Mouse (Mus musculus): ENCODE results near the gene Krtap28-13. TPM values are rescaled to one million over a fixed set of nuclear protein-coding genes. Genes with fewer than 3 reads are reported as not detected.

The Krtap28-13 gene
- polyA plus RNA-seq, 1 experiment = not detected

DNA sequence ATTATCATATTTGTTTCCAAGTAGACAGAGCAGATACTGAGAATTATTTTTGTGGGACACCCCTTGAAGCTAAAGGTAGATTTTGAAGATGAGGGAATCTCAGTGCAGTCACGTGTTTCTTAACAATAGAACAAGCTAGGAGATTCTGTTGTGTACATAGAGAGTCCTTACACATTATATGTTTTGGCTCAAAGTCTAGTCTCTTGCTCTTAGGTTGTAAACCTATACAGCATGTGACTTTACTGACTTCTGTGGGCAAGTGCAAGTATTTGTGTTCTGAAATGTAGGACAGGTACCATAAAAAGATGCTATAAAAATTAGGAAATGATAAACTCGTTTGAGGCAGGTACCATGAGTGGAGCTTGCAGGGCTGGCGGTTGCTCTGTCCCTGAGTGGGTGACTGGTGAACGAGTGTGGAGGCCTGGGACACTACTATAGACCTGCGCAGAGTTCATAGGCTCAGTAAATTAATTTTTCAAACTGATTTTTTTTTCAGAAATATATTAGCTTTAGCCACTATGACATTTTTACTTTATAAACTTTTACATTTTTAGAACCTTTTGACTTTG is 46.8 kb downstream of the Krtap28-13 start:
- H3K4me3 ChIP-seq (replicated peaks) = no peak overlapping the region
- no peaks in the 10 kb centered on the region for H3K27me3 ChIP-seq (ENCODE audit: control insufficient read depth)
- no peaks in the 10 kb centered on the region for H3K9me3 ChIP-seq (ENCODE audit: control insufficient read depth, low read length)
- no peaks in the 10 kb centered on the region for H3K4me1 ChIP-seq (ENCODE audit: control insufficient read depth)
- no peak for TF ChIP-seq GATA1 (IDR thresholded peaks at IDR 0.05; ENCODE audit: low read length)
- TF ChIP-seq TAL1 (IDR thresholded peaks at IDR 0.05; ENCODE audit: low read length) = no peak
- no peaks in the 10 kb centered on the region for H3K36me3 ChIP-seq (ENCODE audit: control insufficient read depth)

DNA sequence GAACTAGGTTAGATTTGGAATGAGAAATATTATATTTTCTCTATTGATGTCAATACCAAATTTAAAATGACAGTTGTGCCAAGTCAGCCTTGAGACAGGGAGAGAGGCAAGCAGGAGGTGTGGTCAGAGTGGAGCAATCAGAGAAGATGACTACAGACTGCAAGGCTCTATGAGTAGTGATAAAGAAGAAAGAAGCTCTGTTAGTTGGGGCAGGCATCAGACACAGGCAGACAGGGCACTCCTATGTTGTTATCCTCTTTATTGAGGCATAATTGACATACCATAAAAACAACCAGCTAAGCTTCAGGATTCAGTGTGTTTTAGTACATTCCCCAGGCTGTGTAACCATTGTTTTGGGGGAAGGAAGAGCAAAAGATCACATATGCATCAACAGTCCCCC is 50.3 kb downstream of the Krtap28-13 start:
- Histone ChIP-seq H3K9me3 (ENCODE audit: control insufficient read depth, low read length) (no peaks in the 10 kb centered on the region), H3K36me3 (ENCODE audit: control insufficient read depth) (no peaks in the 10 kb centered on the region), H3K4me3 (replicated peaks) (no peak overlapping the region), H3K27me3 (ENCODE audit: control insufficient read depth) (no peaks in the 10 kb centered on the region), H3K4me1 (ENCODE audit: control insufficient read depth) (no peaks in the 10 kb centered on the region)
- TF ChIP-seq GATA1 (IDR thresholded peaks at IDR 0.05; ENCODE audit: low read length) (no peak), TAL1 (IDR thresholded peaks at IDR 0.05; ENCODE audit: low read length) (no peak)

Other genes starting within 250 kb of the Krtap28-13 start
- 5.0 and 5.5 TPM in 2 replicates for gene Agfg1, start 221.4 kb upstream of the Krtap28-13 start, polyA plus RNA-seq (2012)
- 0.12 TPM in 1 of 2 replicates, not detected in the other for gene A030005L19Rik, start 147.6 kb upstream of the Krtap28-13 start, polyA plus RNA-seq (2012)
- not detected in 2 replicates for gene A030014E15Rik, start 136.0 kb upstream of the Krtap28-13 start, polyA plus RNA-seq (2012)
- not detected in 2 replicates for gene Gm6217, start 129.5 kb upstream of the Krtap28-13 start, polyA plus RNA-seq (2012)
- not detected in 2 replicates for gene A030003K21Rik, start 117.5 kb upstream of the Krtap28-13 start, polyA plus RNA-seq (2012)
- gene Gm7544, start 104.9 kb upstream of the Krtap28-13 start, polyA plus RNA-seq (2012) = not detected in 2 replicates
- not detected in 2 replicates for gene Gm47955, start 100.6 kb upstream of the Krtap28-13 start, polyA plus RNA-seq (2012)
- not detected in 2 replicates for gene Gm47959, start 60.4 kb upstream of the Krtap28-13 start, polyA plus RNA-seq (2012)
- gene Slc19a3, start 22.5 kb upstream of the Krtap28-13 start, polyA plus RNA-seq (2012) = not detected in 2 replicates
- gene Krtap28-10, start 18.4 kb upstream of the Krtap28-13 start, polyA plus RNA-seq (2012) = 0.04 TPM in 1 of 2 replicates, not detected in the other
- not detected in 2 replicates for gene Gm47969, start 16.0 kb upstream of the Krtap28-13 start, polyA plus RNA-seq (2012)
- gene A030005K14Rik, start 1.6 kb upstream of the Krtap28-13 start, polyA plus RNA-seq (2012) = not detected in 2 replicates
- not detected in 2 replicates for gene Ccl20, start 55.8 kb downstream of the Krtap28-13 start, polyA plus RNA-seq (2012)
- not detected in 2 replicates for gene Daw1, start 98.8 kb downstream of the Krtap28-13 start, polyA plus RNA-seq (2012)